Mouse (Mus musculus) kidney, postnatal 14 days (tissue): ENCODE measurements around the gene Svop.

ENCODE experiments used
- DNase-seq: peaks from one replicate; pipeline ENCODE4 v3.0.0; 2022; ENCODE audit warnings: mixed read lengths

Gene Svop

GRCm38 (mm10) chr5:114102807-114103206 lies 11.4 kb upstream of the Svop start:
- no peak for DNase-seq

GRCm38 (mm10) chr5:114101873-114102272 lies 10.5 kb upstream of the Svop start:
- no peak for DNase-seq

DNA sequence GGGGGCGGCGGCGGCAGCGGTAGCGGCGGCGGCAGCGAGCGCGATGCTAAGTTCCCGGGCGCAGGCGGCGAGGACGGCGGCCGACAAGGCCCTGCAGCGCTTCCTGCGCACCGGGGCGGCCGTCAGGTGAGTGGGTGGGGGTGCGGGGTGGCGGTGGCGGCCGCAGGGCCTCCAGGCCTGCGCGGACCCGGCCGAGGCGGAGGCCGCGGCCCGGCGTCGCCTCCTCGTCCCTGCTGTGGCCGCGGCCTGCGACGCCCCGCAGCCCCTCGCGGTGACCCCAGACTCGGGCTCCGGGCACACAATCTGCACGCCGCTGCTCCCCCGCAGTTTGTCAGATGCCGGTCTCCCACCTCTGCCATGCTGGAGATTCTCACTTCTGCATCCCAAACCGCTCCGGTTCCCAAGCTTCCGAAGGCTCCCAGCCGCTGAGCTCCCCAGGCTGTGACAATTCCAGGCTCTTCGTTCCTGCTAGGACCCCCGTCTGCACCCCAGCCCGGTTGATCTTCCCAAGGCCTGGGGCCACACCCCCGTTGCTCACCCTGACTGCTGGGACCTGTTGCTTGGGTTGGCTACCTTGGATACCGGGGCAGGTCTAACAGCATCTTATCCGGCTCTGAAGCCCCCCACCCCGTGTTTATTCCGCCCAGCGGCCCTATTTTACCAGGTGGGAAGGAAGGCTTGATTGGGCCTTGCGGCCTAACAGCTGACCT lies 9.2 kb upstream of the Svop start:
- DNase-seq = no peak

DNA sequence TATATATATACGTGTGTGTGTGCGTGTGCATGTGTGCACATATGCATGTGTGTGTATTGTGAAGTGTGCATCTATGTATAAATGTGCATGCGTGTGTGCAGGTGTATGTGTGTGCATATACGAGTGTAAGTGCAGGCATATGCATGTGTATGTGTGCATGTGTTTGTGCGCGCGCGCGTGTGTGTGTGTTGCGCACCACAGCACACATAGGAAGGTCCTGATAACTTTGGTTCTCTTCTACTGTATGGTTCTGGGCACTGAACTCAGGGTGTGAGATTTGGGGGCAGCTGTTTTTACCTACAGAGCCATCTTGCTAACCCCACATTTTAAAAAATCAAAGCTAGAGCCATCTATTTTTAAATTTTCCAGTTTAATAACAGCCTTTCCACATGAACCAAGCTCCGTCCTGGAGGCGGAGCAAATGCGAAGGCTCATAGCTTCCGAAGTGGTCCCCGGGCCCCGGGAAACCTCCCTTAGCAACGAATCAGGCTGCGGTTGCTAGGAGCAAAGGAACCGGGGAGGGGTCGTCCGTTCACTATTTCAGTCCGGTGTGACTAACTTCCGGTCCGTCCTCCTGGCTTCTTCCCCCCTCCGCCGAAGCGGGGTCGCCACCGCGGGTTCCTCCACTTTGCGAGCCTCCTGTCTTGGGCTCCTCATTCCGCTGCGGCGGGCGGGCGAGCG lies 8.5 kb upstream of the Svop start:
- DNase-seq = peak; percentile 94

DNA sequence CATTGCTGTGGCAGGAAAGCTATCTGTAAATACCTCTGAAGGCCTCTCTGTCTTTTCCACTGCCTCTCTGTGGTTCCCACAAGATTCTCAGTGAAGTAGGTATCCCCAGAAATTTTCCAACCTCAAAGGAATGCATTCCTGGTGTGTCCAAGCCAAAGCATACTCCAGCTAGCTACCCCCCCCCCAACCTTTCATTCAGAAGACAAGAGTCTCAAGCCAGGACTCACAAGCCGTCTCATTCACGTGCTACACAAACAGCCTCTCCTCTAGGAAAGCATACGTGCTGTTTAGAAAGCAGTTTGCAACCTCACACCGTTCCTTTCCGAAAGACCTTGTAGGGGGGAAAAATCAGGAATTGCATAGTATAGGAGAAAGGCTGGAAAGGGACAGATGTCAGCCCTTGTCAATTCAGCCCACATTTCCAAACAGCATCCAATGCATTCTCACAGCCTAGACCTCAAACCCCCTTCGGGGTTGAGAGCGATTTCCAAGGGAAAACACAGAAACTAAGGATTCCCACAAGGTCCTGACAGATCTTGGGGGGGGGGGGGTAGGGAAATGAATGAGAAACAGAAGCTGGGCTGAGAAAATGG lies 853 bp downstream of the Svop start:
- DNase-seq = no peak

DNA sequence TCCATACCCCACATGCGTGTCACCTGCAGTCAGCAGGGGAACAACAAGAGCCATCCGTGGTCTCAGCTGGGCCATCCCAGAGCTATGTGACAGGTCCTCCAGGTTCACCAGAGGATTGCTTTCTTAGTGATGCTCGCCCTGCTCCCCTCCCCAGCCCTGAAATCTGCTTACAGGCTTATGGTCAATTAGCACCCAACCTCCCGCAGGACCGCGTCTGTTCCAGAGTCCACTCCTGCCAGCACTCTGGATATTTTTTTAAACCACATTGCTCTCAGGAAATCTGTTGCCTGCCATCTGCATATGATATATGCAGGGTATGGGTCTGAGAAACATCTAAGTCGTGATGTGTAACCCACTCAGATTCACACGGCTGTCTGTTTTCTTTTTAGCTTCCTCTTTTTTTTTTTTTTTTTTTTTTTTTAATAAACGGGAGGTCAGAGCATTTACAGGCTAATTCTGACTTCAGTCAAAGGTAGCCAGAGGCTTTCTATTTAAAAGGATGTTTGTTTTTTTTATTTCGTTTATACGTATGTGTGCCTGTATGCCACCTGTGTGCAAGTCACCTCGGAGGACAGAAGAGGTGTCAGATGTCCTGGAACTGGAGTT lies 3.4 kb downstream of the Svop start:
- DNase-seq = no peak

GRCm38 (mm10) chr5:114085501-114085900 lies 5.9 kb downstream of the Svop start:
- no peak for DNase-seq

DNA sequence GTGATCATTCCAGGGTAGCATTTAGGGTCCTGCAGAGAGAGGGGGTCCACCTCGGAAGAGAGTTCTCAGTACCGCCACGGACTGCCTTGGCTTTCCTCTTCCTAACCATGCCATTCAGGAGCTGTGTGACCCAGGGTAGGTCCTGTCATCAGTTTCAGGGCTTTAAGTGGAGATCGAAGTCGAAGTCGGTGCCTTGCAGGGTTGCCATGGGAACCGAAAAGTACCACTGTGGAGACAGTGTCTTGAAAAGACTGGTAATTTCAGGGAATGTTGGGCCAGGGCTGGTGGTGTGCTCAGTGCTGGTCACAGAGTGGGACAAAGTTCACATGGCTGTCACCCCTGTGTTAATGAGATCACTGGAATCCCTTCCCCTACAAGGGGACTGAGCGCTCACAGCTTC lies 14.4 kb downstream of the Svop start:
- DNase-seq = no peak

- no peak for DNase-seq
Measured at GRCm38 (mm10) chr5:114072262-114072661, 19.1 kb downstream of the Svop start.

GRCm38 (mm10) chr5:114070858-114071257 lies 20.5 kb downstream of the Svop start:
- DNase-seq = no peak

DNA sequence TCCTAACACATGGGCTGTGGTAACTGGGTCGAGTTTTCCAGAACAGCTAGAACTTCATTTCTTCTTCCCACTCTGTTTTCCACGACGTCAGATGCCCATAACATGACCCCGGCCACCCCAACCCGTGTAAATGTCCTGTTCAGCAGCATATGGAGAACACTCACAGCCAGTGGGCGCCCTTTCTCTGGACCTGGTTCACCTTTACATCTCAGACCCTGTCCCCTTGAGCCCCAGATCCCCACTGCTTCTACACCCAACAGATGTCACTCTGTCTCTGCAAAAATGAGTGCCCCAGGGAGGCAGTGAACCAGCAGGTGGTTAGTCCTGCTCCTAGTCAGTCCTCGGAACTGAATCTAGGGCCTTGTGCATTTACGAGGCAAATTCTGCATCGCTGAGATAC lies 23.4 kb downstream of the Svop start:
- DNase-seq = no peak

DNA sequence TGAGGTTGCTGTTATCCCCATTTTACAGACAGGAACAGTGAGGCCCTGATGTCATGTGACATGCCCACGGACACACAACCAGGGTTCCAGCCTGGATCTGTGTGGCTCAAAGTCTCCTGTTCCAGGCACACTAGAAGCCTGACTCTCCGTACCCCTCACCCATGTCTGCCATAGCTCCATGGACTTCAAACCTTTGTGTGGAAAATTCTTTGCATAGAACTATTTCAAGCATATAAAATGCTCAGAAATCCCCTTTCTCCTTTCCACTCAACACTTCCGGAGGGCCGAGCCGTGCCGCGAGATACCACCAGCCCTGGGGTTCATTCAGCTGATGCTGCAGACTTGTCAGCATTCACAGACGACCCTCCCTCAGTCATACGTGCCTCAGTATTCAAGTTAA lies 23.8 kb downstream of the Svop start:
- DNase-seq = no peak

DNA sequence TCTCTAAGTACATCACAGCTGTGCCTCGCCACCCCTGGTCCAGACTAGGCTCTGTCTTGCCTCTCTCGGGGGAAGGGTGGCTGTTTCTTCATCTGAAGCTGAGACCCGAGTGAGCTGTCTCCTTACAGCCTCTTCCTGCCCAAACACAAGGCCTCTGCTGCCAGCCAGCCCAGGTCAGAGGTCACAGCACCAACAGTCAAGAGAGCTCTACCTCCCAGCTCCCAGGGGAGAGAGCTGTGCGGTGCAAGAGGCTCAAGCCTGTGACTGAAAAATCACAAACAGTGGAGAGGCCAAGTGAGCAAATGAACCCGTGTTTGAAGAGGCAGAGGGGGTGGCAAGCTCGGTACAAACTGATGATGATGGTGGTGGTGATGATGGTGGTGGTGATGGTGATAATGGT lies 24.8 kb downstream of the Svop start:
- no peak for DNase-seq

DNA sequence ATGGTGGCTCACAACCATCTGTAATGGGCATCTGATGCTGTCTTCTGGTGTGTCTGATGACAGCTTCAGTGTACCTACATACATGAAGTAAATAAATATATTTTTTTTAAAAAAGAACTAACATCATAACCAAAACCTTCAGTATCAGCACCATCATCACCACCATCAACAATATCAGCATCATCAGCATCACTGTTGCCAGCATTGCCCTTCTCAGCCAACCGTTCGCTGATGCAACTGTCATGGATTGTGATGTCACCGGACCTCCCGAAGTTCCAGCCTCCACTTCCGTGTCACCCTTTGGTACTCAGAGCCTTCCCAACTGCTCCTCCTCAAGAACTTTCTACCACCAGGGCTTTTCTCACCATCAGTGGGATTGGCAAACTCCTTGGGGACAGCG lies 26.2 kb downstream of the Svop start, which contains the start of gene Usp30:
Gene Usp30, plus strand, starts transcription at position 301 of the 400 bp plus-strand sequence.
- DNase-seq = no peak

DNA sequence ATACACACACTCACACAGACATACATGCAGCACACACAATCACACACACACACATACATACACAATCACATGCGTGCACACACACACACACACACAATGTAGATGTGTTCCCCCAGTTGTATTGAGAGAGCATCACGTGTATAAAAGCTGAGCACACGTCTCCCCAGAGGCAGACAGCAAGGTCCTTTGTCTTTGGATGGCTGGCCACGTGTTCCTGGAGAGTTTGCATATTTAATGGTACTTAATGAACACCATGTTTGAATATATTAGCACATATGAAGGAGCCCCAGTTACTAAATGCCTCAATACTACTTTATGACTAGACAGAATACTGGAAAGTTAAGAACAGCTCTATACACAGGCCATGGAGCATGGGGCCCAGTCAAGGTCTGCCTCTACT lies 27.4 kb downstream of the Svop start:
- DNase-seq = no peak

DNA sequence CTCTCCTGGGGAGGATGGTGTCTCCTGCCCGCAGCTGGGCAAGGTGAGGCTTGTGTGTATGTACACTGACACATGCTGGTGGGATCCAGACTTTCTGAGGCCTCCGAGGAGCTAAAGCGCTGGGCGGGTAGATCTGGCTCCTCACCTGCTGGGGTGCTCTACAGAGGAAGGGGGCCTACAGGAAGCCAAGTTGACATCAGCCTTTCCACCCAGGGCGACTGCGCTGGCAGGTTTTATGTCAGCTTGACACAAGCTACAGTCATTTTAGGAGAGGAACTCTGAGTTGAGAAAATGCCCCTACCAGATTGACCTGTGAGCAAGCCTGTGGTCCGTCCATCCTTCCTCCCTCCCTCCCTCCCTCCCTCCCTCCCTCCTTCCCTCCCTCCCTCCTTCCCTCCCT lies 29.7 kb downstream of the Svop start:
- no peak for DNase-seq

DNA sequence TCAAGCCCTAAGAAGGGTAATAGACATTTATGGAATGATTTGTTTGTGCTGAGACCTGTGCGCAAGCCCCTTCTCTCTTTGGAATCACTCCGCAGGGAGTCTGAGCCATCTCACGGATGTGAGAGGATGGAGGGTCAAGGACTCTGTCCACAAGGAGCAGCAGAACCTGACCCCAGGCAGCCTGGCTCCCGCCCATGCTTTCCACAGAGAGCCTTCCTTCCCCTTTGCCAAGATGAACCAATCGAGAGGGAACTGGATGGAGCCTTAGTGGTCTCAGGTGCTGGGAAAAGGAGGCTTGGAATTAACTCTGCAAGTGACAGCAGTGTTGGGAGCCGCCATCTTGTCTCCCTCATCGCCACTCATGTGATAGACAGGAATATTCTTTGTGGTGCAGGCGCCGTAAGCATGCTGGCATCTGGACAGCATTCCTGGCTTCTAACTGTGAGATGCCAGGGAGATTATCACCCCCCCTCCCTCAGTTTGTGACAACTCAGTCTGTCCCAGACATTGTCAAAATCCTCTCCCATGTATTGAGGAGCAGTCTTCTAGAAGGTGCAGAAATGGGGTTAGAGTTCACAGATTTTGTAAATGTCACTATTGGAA lies 34.1 kb downstream of the Svop start:
- DNase-seq = no peak

DNA sequence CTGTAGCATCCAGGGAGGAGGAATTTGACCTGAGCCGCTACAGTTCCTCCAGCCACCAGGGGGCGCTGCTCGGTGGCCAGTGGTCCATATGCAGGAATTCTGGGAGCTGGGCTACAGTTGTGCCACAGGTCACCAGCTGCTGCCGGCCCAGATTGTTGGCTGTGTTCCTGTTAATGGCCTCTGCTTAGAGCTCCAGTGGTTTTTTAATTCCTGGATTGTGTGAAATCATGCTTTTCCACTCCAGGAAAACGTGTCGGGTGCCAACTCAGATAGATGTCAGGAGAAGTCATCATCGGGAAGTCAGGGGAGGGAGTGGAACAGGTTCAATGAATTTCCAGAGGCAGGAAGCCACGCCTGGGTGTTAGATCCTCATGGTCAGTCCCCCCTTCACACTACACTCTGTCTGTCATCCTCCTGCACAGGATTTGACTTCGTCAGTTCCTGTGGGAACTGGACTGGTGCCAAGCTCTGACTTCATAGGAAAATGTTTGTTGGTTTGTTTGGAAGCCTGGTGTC lies 39.1 kb downstream of the Svop start:
- peak; percentile 85 for DNase-seq

- DNase-seq = no peak
Measured at GRCm38 (mm10) chr5:114048731-114049308, 42.5 kb downstream of the Svop start.

- DNase-seq = no peak
Measured at GRCm38 (mm10) chr5:114047182-114047581, 44.2 kb downstream of the Svop start.

DNA sequence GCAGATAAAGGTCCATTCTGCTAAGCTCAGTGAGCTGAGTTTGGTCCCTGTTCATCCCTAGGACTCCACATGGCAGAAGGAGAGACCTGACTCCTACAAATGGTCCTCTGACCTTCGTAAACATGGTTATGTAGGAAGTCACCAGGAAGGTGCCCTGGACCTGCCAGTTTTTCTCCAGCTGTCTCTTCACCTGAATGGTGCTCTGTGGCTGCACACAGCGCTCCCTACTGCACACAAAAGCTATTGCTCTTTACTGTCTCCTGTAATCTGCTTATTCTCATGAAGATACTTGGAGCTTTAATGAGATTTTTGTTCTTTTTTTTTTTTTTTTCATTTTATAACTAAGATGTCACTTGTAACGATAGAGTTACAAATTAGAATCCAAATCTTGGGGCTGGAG lies 44.8 kb downstream of the Svop start:
- DNase-seq = no peak

GRCm38 (mm10) chr5:114046151-114046550 lies 45.2 kb downstream of the Svop start:
- DNase-seq = no peak

DNA sequence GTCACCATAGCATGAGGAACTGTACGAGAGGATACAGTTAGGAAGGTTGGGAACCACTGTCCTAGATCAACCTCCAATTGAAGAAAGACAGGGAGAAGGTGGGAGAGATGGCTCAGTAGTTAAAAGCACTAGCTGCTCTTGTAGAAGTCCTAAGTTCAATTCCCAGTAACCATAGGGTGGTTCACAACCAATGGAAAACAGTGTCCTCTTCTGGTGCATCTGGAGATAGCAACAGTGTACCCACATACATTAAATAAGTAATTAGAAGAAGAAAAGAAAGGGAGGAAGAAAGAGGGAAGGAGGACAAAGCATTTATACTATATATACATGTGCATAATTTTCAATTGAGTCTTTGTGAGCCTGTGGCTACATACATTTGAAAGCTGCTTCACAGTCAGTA lies 46.2 kb downstream of the Svop start:
- peak; percentile 38 for DNase-seq
